ENCODE assay signal across 20 mouse cellular contexts in genomic region chr15:10916611-10917311, GRCm38 (mm10). TPM values are rescaled to one million over a fixed set of nuclear protein-coding genes. Genes with fewer than 3 reads are reported as not detected.
"Had no signal": no experiment of that assay in that cellular context is flagged by ENCODE, and none has a peak within 500 bp of the region (broad histone marks: within the 10 kb centered on the region; RNA-seq: fewer than 3 reads in every experiment).

No protein-coding gene starts in this region.

- H3K27me3 ChIP-seq: liver, embryonic 15.5 days; lung, embryonic 15.5 days; stomach, embryonic 15.5 days had no signal

- DNase-seq: kidney, adult 8-10 months; kidney, postnatal 10 days; layer of hippocampus, postnatal 36 days; lung, adult 18-20 months; lung, postnatal 10 days; lung, postnatal 36 days; midbrain, embryonic 14.5 days; spleen, adult 18-20 months; thymus, adult 2 months; thymus, postnatal 14 days; thymus, postnatal 4 days had no signal

- H3K9ac ChIP-seq: liver, embryonic 15.5 days; lung, embryonic 15.5 days; stomach, embryonic 15.5 days had no signal

- H3K9me3 ChIP-seq: liver, embryonic 15.5 days; lung, embryonic 15.5 days; megakaryocyte, embryonic 14.5 days; stomach, embryonic 15.5 days had no signal

- ATAC-seq: intestine, postnatal 0 days had no signal

- H3K4me2 ChIP-seq: liver, embryonic 11.5 days; liver, embryonic 15.5 days; lung, embryonic 15.5 days; midbrain, embryonic 11.5 days; stomach, embryonic 15.5 days had no signal

- H3K4me1 ChIP-seq: liver, embryonic 15.5 days; lung, embryonic 15.5 days; megakaryocyte, embryonic 14.5 days; stomach, embryonic 15.5 days had no signal

- H3K4me3 ChIP-seq: left cerebral cortex, adult 2 months; liver, embryonic 15.5 days; lung, embryonic 15.5 days; megakaryocyte, embryonic 14.5 days; stomach, embryonic 15.5 days had no signal

- H3K27ac ChIP-seq: left cerebral cortex, adult 2 months; liver, embryonic 15.5 days; lung, embryonic 15.5 days; stomach, embryonic 15.5 days had no signal

- H3K36me3 ChIP-seq: liver, embryonic 15.5 days; lung, embryonic 15.5 days; stomach, embryonic 15.5 days had no signal

RNA-seq across cellular contexts. Expression of gene C1qtnf3, which starts 35.4 kb away (rescaled TPM):
- total RNA-seq: layer of hippocampus, postnatal 36 days; left cerebral cortex, postnatal 36 days had no signal
